Mouse (Mus musculus) stomach, postnatal 0 days (tissue): Measurements from ENCODE around the gene Rps6kl1. TPM values are rescaled to one million over a fixed set of nuclear protein-coding genes. Genes with fewer than 3 reads are reported as not detected.

ENCODE experiments used
- ATAC-seq: fragments of 200-750 bp; cut with Nextera tagmentation; 2 replicates; pipeline ENCODE4 v1.8.0; 2017; ENCODE audit not compliant: low FRiP score, low TSS enrichment
- DNase-seq: peaks from one replicate; pipeline ENCODE4 v3.0.0-alpha.2; 2016; ENCODE audit warnings: low spot score
- H3K27ac ChIP-seq: fragments of 300-500 bp; sonication (generic); replicated peaks from 2 replicates; pipeline ENCODE4 v1.5.1; 2014; ENCODE audit warnings: mild to moderate bottlenecking, control low read depth
- H3K27me3 ChIP-seq: fragments of 300-500 bp; sonication (generic); 2 replicates; pipeline ENCODE4 v1.6.1; 2014; ENCODE audit warnings: low read length; ENCODE audit not compliant: control insufficient read depth, insufficient read depth
- H3K36me3 ChIP-seq: fragments of 300-500 bp; sonication (generic); 2 replicates; pipeline ENCODE4 v1.6.1; 2014; ENCODE audit warnings: low read length, mixed read lengths; ENCODE audit not compliant: control insufficient read depth, insufficient read depth
- H3K4me1 ChIP-seq: fragments of 300-500 bp; sonication (generic); replicated peaks from 2 replicates; pipeline ENCODE4 v1.6.1; 2014; ENCODE audit warnings: antibody characterized with exemption; ENCODE audit not compliant: control insufficient read depth, insufficient read depth
- H3K4me2 ChIP-seq: fragments of 300-500 bp; sonication (generic); replicated peaks from 2 replicates; pipeline ENCODE4 v1.6.1; 2014; ENCODE audit warnings: low read depth, mild to moderate bottlenecking, control low read depth, moderate library complexity
- H3K4me3 ChIP-seq: fragments of 300-500 bp; sonication (generic); 2 replicates; pipeline ENCODE4 v1.5.1; 2014; ENCODE audit warnings: low read depth, low read length, control low read depth
- H3K9ac ChIP-seq: fragments of 300-500 bp; sonication (generic); 2 replicates; pipeline ENCODE4 v1.6.1; 2014; ENCODE audit warnings: mild to moderate bottlenecking, low read length, control low read depth, mixed read lengths
- H3K9me3 ChIP-seq: fragments of 300-500 bp; sonication (generic); 2 replicates; pipeline ENCODE4 v1.6.1; 2016; ENCODE audit warnings: low read length; ENCODE audit not compliant: control insufficient read depth
- CTCF ChIP-seq: IDR thresholded peaks from 2 replicates; pipeline ENCODE4 v1.5.1; 2016; ENCODE audit warnings: antibody characterized with exemption, low read depth, mild to moderate bottlenecking, moderate library complexity
- EP300 ChIP-seq: optimal IDR thresholded peaks from 2 replicates; pipeline ENCODE3; 2016; ENCODE audit warnings: antibody characterized with exemption
- whole genome bisulfite sequencing: fragments of 180-500 bp; shearing (Covaris S2); extraction: QIAGEN DNeasy Blood & Tissue Kit; methylation state at CpG from one replicate; pipeline ENCODE4 v1.1.7; 2014; 5-methylcytosine and 5-hydroxymethylcytosine counted together
- polyA plus RNA-seq: library from polyadenylated mRNA; unstranded; fragments of >200 nt; fragmentation: Nextera tagmentation; extraction: Ambion mirVana; gene quantifications from 2 replicates; pipeline ENCODE4 v1.2.1, GENCODE M21; 2015

Gene Rps6kl1
- polyA plus RNA-seq, 1 experiment from 2014 or later, result 0.65 TPM

DNA sequence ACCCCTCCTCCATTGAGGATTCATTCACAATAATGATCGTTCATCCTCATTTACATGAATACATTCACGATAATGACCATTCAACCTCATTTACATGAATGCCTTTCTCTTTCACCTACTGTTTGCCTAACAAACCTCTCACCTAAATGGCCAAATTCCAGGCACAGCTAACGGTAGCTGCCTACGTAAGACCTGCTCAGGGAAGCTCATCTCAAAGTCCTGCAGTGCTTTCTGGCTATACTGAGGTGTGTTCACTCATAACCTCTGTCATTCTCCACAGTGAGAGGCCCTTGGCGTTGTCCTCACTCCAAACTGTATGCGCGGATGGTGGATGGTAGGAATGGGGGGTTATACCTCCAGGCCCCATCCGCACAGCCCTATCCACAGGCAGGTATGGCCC, 46.3 kb downstream of the Rps6kl1 start:
- Histone ChIP-seq H3K9me3 (no peaks in the 10 kb centered on the region), H3K4me3 (no peak overlapping the region), H3K4me2 (no peak overlapping the region), H3K36me3 (no peaks in the 10 kb centered on the region), H3K4me1 (no peaks in the 10 kb centered on the region), H3K27me3 (no peaks in the 10 kb centered on the region), H3K9ac (no peak overlapping the region), H3K27ac (no peak overlapping the region)
- WGBS, result 88% methylated on average over 8 of the region's 8 CpGs
- DNase-seq (no peak), ATAC-seq (no peak)
- no peak for TF ChIP-seq CTCF

DNA sequence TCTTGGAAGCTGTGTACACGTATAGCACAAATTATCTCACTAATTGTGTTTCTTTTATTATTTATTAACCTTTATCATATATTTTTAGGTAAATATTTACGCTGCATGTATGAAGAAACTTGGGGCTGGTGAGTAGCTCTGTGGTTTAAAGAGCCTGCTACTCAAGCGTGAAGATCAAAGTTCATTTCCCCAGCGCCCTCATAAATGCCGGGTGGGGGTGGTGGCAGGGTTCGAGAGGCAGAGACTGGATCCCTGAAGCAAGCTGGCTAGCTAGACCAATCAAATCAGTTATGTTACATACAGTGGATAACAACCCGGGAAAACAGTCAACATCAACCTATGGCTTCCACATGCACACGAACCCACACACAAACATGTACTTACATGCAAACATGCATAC, 48.0 kb downstream of the Rps6kl1 start:
- H3K27me3 ChIP-seq, result no peaks in the 10 kb centered on the region
- no peak overlapping the region for H3K4me3 ChIP-seq
- no peaks in the 10 kb centered on the region for H3K36me3 ChIP-seq
- no peak for DNase-seq
- no peak overlapping the region for H3K9ac ChIP-seq
- no peak overlapping the region for H3K4me2 ChIP-seq
- no peak overlapping the region for H3K27ac ChIP-seq
- H3K9me3 ChIP-seq, result no peaks in the 10 kb centered on the region
- no peak for ATAC-seq
- H3K4me1 ChIP-seq, result no peaks in the 10 kb centered on the region
- WGBS, result 68% methylated on average over 8 of the region's 8 CpGs
- TF ChIP-seq EP300, result no peak
- no peak for TF ChIP-seq CTCF

DNA sequence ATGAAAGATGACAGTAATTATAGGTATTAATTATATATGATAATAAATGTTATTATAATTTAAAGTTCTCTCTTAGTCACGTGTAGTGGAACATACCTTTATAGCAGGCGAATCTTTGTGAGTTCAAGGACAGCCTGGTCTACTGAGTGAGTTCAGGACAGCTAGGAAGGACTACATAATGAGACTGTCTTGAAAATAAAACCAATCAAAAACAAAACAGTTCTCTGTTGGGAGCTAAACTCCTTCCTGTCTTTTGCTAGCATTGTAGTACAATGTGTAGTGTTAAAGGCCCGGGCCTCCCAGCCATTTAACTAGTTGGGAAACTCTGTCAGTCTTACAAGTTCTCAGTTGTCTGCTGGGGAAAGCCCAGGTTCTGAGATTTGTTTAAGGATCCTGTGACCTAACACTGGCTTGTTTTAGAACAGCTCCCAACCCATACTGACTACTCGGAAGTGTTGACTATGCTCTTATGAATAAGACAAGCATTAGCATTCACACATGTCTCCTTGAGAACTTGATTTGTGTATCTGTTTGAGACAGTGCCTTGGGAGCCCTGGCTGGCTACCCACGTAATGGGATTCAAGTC, 49.5 kb downstream of the Rps6kl1 start:
- TF ChIP-seq CTCF, result no peak
- no peak for TF ChIP-seq EP300
- H3K9ac ChIP-seq, result no peak overlapping the region
- H3K27me3 ChIP-seq, result no peaks in the 10 kb centered on the region
- H3K9me3 ChIP-seq, result no peaks in the 10 kb centered on the region
- WGBS, result 81% methylated on average over 5 of the region's 5 CpGs
- H3K4me2 ChIP-seq, result no peak overlapping the region
- H3K27ac ChIP-seq, result no peak overlapping the region
- H3K36me3 ChIP-seq, result no peaks in the 10 kb centered on the region
- no peak overlapping the region for H3K4me3 ChIP-seq
- ATAC-seq (no peak), DNase-seq (no peak)
- no peaks in the 10 kb centered on the region for H3K4me1 ChIP-seq

DNA sequence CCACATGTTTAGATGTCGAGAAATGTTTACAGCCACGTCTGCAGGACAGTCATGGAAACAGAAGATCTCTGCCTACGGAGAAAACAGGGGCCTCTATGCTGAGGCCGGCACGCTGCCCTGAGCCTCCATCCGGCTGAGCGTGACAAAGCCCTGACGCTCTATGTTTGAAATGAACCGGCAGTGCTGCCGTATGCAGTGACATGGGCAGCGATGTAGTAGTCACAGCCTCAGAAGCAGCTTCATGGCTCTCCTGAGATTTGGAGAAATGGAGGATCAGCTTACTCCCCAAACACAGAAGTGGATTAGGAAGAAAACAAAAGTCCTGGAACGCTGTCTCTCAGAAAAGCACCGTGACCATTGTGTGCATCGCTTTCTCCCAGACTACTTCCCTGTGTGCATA, 50.1 kb downstream of the Rps6kl1 start:
- Histone ChIP-seq H3K27me3 (no peaks in the 10 kb centered on the region), H3K4me2 (no peak overlapping the region), H3K27ac (no peak overlapping the region), H3K4me3 (no peak overlapping the region), H3K36me3 (no peaks in the 10 kb centered on the region), H3K9me3 (no peaks in the 10 kb centered on the region), H3K9ac (no peak overlapping the region), H3K4me1 (no peaks in the 10 kb centered on the region)
- no peak for ATAC-seq
- TF ChIP-seq CTCF (no peak), EP300 (no peak)
- DNase-seq, result no peak
- WGBS, result 60% methylated on average over 14 of the region's 14 CpGs

DNA sequence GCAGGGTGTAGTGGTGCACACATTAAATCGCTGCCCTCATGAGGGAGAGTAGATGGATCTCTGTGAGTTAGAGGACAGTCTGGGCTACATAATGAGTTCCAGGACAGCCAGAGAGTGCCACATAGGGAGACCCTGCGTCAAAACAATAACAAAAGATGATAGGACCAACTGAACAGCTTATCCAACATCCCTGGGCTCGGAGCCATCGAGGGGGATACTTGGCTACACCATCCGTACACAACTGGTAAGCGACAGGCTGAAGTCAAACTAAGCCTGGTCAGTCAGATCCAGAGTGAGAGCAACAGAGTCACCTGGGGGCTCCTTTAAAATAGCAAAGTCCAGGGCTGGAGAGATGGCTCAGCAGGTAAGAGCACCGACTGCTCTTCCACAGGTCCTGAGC, 55.2 kb downstream of the Rps6kl1 start:
- TF ChIP-seq EP300 (no peak), CTCF (no peak)
- H3K27me3 ChIP-seq, result no peaks in the 10 kb centered on the region
- no peak for ATAC-seq
- DNase-seq, result no peak
- no peak overlapping the region for H3K4me3 ChIP-seq
- WGBS, result 80% methylated on average over 7 of the region's 7 CpGs
- H3K4me1 ChIP-seq, result no peaks in the 10 kb centered on the region
- H3K9me3 ChIP-seq, result no peaks in the 10 kb centered on the region
- no peak overlapping the region for H3K27ac ChIP-seq
- no peak overlapping the region for H3K9ac ChIP-seq
- no peaks in the 10 kb centered on the region for H3K36me3 ChIP-seq
- no peak overlapping the region for H3K4me2 ChIP-seq

DNA sequence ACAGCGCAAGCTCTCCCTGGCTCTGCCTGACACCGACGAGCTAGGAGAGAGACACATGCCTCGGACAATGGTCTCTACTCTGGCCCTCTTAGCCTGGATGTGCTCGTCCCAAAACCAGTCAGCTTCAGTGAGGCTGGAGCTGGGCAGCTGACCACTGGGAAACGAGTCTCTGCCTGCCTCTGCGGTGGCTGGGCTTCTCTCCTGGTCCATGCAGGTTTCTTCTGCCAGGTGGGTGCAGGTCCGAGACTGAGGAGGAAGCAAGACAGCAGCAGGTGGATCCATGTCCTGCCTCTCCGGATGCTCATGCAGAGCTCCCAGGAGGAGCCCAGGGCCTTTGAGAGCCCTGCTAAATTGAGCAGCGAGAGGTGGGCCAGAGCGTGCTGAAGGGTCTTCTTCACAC, 55.9 kb downstream of the Rps6kl1 start:
- H3K27me3 ChIP-seq, result no peaks in the 10 kb centered on the region
- H3K27ac ChIP-seq, result no peak overlapping the region
- TF ChIP-seq CTCF (no peak), EP300 (no peak)
- H3K4me3 ChIP-seq, result no peak overlapping the region
- ATAC-seq (no peak), DNase-seq (no peak)
- WGBS, result 89% methylated on average over 11 of the region's 11 CpGs
- H3K36me3 ChIP-seq, result no peaks in the 10 kb centered on the region
- H3K4me2 ChIP-seq, result no peak overlapping the region
- no peaks in the 10 kb centered on the region for H3K9me3 ChIP-seq
- H3K9ac ChIP-seq, result 0 out of 2 replicates have a peak overlapping the region, but pooled peaks have one; percentile 8
- H3K4me1 ChIP-seq, result no peaks in the 10 kb centered on the region
